Mouse (Mus musculus): ENCODE measurements around the gene Rad51b. TPM values are rescaled to one million over a fixed set of nuclear protein-coding genes. Genes with fewer than 3 reads are reported as not detected.

Rad51b gene
- polyA plus RNA-seq, 1 experiment from 2014 or later, result 5.1 TPM

GRCm38 (mm10) chr12:79372697-79373096 is 75.6 kb downstream of the Rad51b start:
- DNase-seq (ENCODE audit: low read depth, low spot score) (no peak), ATAC-seq (no peak)
- ChIA-PET POLR2A (no interaction called here), CTCF (no interaction called here)
- TF ChIP-seq CTCF (IDR thresholded peaks at IDR 0.05), result no peak
- in situ Hi-C loops (cut with MboI; ENCODE audit: low pct_unique_long_range_greater_than_20kb), result loop anchor here (25.0 kb wide), 1 partner anchor 390 kb away; no protein-coding TSS in a partner anchor
- H3K27me3 ChIP-seq, result no peaks in the 10 kb centered on the region

- TF ChIP-seq CTCF (IDR thresholded peaks at IDR 0.05), result no peak
- in situ Hi-C loops (cut with MboI; ENCODE audit: low pct_unique_long_range_greater_than_20kb), result no loop called here
- CTCF ChIA-PET, result interaction anchor here (0.9 to 1.4 kb wide), 2 partner anchors 12 to 172 kb away, joined by 3 read pairs; no protein-coding TSS in a partner anchor
- POLR2A ChIA-PET, result no interaction called here
- no peaks in the 10 kb centered on the region for H3K27me3 ChIP-seq
- no peak for ATAC-seq
- DNase-seq (ENCODE audit: low read depth, low spot score), result no peak
These were observed 80.3 kb downstream of the Rad51b start for GRCm38 (mm10) chr12:79377378-79377777.

GRCm38 (mm10) chr12:79377861-79378260 is 80.8 kb downstream of the Rad51b start:
- no peak for TF ChIP-seq CTCF (IDR thresholded peaks at IDR 0.05)
- CTCF ChIA-PET, result interaction anchor here (1.4 to 1.8 kb wide), 3 partner anchors 7 to 172 kb away, joined by 3 to 6 read pairs (median 3); no protein-coding TSS in a partner anchor
- POLR2A ChIA-PET, result no interaction called here
- in situ Hi-C loops (cut with MboI; ENCODE audit: low pct_unique_long_range_greater_than_20kb), result no loop called here
- H3K27me3 ChIP-seq, result no peaks in the 10 kb centered on the region
- DNase-seq (ENCODE audit: low read depth, low spot score), result no peak
- no peak for ATAC-seq

GRCm38 (mm10) chr12:79380190-79380589 is 83.1 kb downstream of the Rad51b start:
- POLR2A ChIA-PET, result interaction anchor here (1.4 kb wide), 1 partner anchor 17 kb away, joined by 3 read pairs; no protein-coding TSS in a partner anchor
- TF ChIP-seq CTCF (IDR thresholded peaks at IDR 0.05), result no peak
- ATAC-seq (no peak), DNase-seq (ENCODE audit: low read depth, low spot score) (no peak)
- no peaks in the 10 kb centered on the region for H3K27me3 ChIP-seq
- CTCF ChIA-PET, result no interaction called here
- in situ Hi-C loops (cut with MboI; ENCODE audit: low pct_unique_long_range_greater_than_20kb), result no loop called here

GRCm38 (mm10) chr12:79381489-79381888 is 84.4 kb downstream of the Rad51b start:
- ChIA-PET POLR2A (no interaction called here), CTCF (interaction anchor here (1.4 to 1.6 kb wide), 2 partner anchors 15 to 18 kb away, joined by 3 read pairs; no protein-coding TSS in a partner anchor)
- no peaks in the 10 kb centered on the region for H3K27me3 ChIP-seq
- in situ Hi-C loops (cut with MboI; ENCODE audit: low pct_unique_long_range_greater_than_20kb), result no loop called here
- TF ChIP-seq CTCF (IDR thresholded peaks at IDR 0.05), result no peak
- DNase-seq (ENCODE audit: low read depth, low spot score), result no peak
- ATAC-seq, result no peak

- ChIA-PET CTCF (interaction anchor here (1.4 to 1.6 kb wide), 2 partner anchors 16 to 19 kb away, joined by 3 read pairs; no protein-coding TSS in a partner anchor), POLR2A (no interaction called here)
- DNase-seq (ENCODE audit: low read depth, low spot score) (no peak), ATAC-seq (no peak)
- H3K27me3 ChIP-seq, result no peaks in the 10 kb centered on the region
- in situ Hi-C loops (cut with MboI; ENCODE audit: low pct_unique_long_range_greater_than_20kb), result no loop called here
- no peak for TF ChIP-seq CTCF (IDR thresholded peaks at IDR 0.05)
These were observed 85.3 kb downstream of the Rad51b start for GRCm38 (mm10) chr12:79382416-79382815.

- no peak for TF ChIP-seq CTCF (IDR thresholded peaks at IDR 0.05)
- CTCF ChIA-PET, result interaction anchor here (1.2 kb wide), 1 partner anchor 21 kb away, joined by 3 read pairs; no protein-coding TSS in a partner anchor
- ATAC-seq (no peak), DNase-seq (ENCODE audit: low read depth, low spot score) (no peak)
- POLR2A ChIA-PET, result no interaction called here
- in situ Hi-C loops (cut with MboI; ENCODE audit: low pct_unique_long_range_greater_than_20kb), result no loop called here
- no peaks in the 10 kb centered on the region for H3K27me3 ChIP-seq
These were observed 86.5 kb downstream of the Rad51b start for GRCm38 (mm10) chr12:79383583-79383982.

GRCm38 (mm10) chr12:79384787-79385186 is 87.7 kb downstream of the Rad51b start:
- ATAC-seq, result no peak
- DNase-seq (ENCODE audit: low read depth, low spot score), result no peak
- POLR2A ChIA-PET, result no interaction called here
- no peak for TF ChIP-seq CTCF (IDR thresholded peaks at IDR 0.05)
- no peaks in the 10 kb centered on the region for H3K27me3 ChIP-seq
- in situ Hi-C loops (cut with MboI; ENCODE audit: low pct_unique_long_range_greater_than_20kb), result no loop called here
- CTCF ChIA-PET, result interaction anchor here (1.5 kb wide), 1 partner anchor 11 kb away, joined by 3 read pairs; no protein-coding TSS in a partner anchor

- POLR2A ChIA-PET, result no interaction called here
- H3K27me3 ChIP-seq, result no peaks in the 10 kb centered on the region
- DNase-seq (ENCODE audit: low read depth, low spot score) (no peak), ATAC-seq (no peak)
- no peak for TF ChIP-seq CTCF (IDR thresholded peaks at IDR 0.05)
- in situ Hi-C loops (cut with MboI; ENCODE audit: low pct_unique_long_range_greater_than_20kb), result no loop called here
- CTCF ChIA-PET, result interaction anchor here (1.5 kb wide), 2 partner anchors 9 to 10 kb away, joined by 3 read pairs; no protein-coding TSS in a partner anchor
These were observed 88.1 kb downstream of the Rad51b start for GRCm38 (mm10) chr12:79385199-79385598.

GRCm38 (mm10) chr12:79387886-79388285 is 90.8 kb downstream of the Rad51b start:
- DNase-seq (ENCODE audit: low read depth, low spot score), result no peak
- CTCF ChIA-PET, result no interaction called here
- no peaks in the 10 kb centered on the region for H3K27me3 ChIP-seq
- in situ Hi-C loops (cut with MboI; ENCODE audit: low pct_unique_long_range_greater_than_20kb), result no loop called here
- ATAC-seq, result no peak
- no peak for TF ChIP-seq CTCF (IDR thresholded peaks at IDR 0.05)
- POLR2A ChIA-PET, result no interaction called here

- no peak for DNase-seq (ENCODE audit: low read depth, low spot score)
- ATAC-seq, result no peak
- in situ Hi-C loops (cut with MboI; ENCODE audit: low pct_unique_long_range_greater_than_20kb), result no loop called here
- CTCF ChIA-PET, result no interaction called here
- H3K27me3 ChIP-seq, result no peaks in the 10 kb centered on the region
- POLR2A ChIA-PET, result no interaction called here
- TF ChIP-seq CTCF (IDR thresholded peaks at IDR 0.05), result no peak
These were observed 92.2 kb downstream of the Rad51b start for GRCm38 (mm10) chr12:79389251-79389650.

GRCm38 (mm10) chr12:79389971-79390370 is 92.9 kb downstream of the Rad51b start:
- ChIA-PET CTCF (no interaction called here), POLR2A (interaction anchor here (0.7 kb wide), 1 partner anchor 11 kb away, joined by 7 read pairs; no protein-coding TSS in a partner anchor)
- no peak for ATAC-seq
- DNase-seq (ENCODE audit: low read depth, low spot score), result no peak
- no peak for TF ChIP-seq CTCF (IDR thresholded peaks at IDR 0.05)
- no peaks in the 10 kb centered on the region for H3K27me3 ChIP-seq
- in situ Hi-C loops (cut with MboI; ENCODE audit: low pct_unique_long_range_greater_than_20kb), result no loop called here

Measured in Patski (cell line).